Mouse (Mus musculus): ENCODE measurements around the gene Kank2. TPM values are rescaled to one million over a fixed set of nuclear protein-coding genes. Genes with fewer than 3 reads are reported as not detected.

Gene Kank2
- polyA plus RNA-seq, 1 experiment = 62.3 TPM

- TF ChIP-seq EP300 (IDR thresholded peaks at IDR 0.05; ENCODE audit: insufficient read depth, low read depth, low read length) = no peak
- no peak for TF ChIP-seq POLR2A (IDR thresholded peaks at IDR 0.05; ENCODE audit: insufficient read depth, low read length)
- TF ChIP-seq CTCF (IDR thresholded peaks at IDR 0.05; ENCODE audit: low read depth, low read length) = no peak
- peaks cover 25% of the 10 kb centered on the region for H3K36me3 ChIP-seq (ENCODE audit: control insufficient read depth, insufficient read depth, low read length, poor library complexity, severe bottlenecking)
- H3K9me3 ChIP-seq (replicated peaks; ENCODE audit: control insufficient read depth, insufficient read depth, low read length, poor library complexity, severe bottlenecking) = no peaks in the 10 kb centered on the region
- H3K4me3 ChIP-seq (ENCODE audit: low read depth, low read length) = no peak overlapping the region
- H3K4me1 ChIP-seq (ENCODE audit: control insufficient read depth, insufficient read depth, low read length) = peaks cover 3% of the 10 kb centered on the region
- no peak overlapping the region for H3K27ac ChIP-seq (ENCODE audit: insufficient read depth, low read length)
- no peaks in the 10 kb centered on the region for H3K27me3 ChIP-seq (ENCODE audit: control insufficient read depth, insufficient read depth, low read length, poor library complexity, severe bottlenecking)
- no peak overlapping the region for H3K9ac ChIP-seq (ENCODE audit: low read depth, poor library complexity, severe bottlenecking)
These were observed 46.2 kb downstream of the Kank2 start for GRCm38 (mm10) chr9:21752252-21752792.

GRCm38 (mm10) chr9:21751347-21751746 is 47.2 kb downstream of the Kank2 start:
- Histone ChIP-seq H3K4me3 (ENCODE audit: low read depth, low read length) (no peak overlapping the region), H3K9ac (ENCODE audit: low read depth, poor library complexity, severe bottlenecking) (no peak overlapping the region), H3K4me1 (ENCODE audit: control insufficient read depth, insufficient read depth, low read length) (peaks cover 3% of the 10 kb centered on the region), H3K9me3 (replicated peaks; ENCODE audit: control insufficient read depth, insufficient read depth, low read length, poor library complexity, severe bottlenecking) (no peaks in the 10 kb centered on the region), H3K36me3 (ENCODE audit: control insufficient read depth, insufficient read depth, low read length, poor library complexity, severe bottlenecking) (peaks cover 35% of the 10 kb centered on the region), H3K27me3 (ENCODE audit: control insufficient read depth, insufficient read depth, low read length, poor library complexity, severe bottlenecking) (no peaks in the 10 kb centered on the region), H3K27ac (ENCODE audit: insufficient read depth, low read length) (no peak overlapping the region)
- TF ChIP-seq EP300 (IDR thresholded peaks at IDR 0.05; ENCODE audit: insufficient read depth, low read depth, low read length) (no peak), CTCF (IDR thresholded peaks at IDR 0.05; ENCODE audit: low read depth, low read length) (no peak), POLR2A (IDR thresholded peaks at IDR 0.05; ENCODE audit: insufficient read depth, low read length) (no peak)

GRCm38 (mm10) chr9:21750370-21750769 is 48.2 kb downstream of the Kank2 start:
- no peak for TF ChIP-seq EP300 (IDR thresholded peaks at IDR 0.05; ENCODE audit: insufficient read depth, low read depth, low read length)
- TF ChIP-seq CTCF (IDR thresholded peaks at IDR 0.05; ENCODE audit: low read depth, low read length) = no peak
- no peak for TF ChIP-seq POLR2A (IDR thresholded peaks at IDR 0.05; ENCODE audit: insufficient read depth, low read length)
- Histone ChIP-seq H3K27ac (ENCODE audit: insufficient read depth, low read length) (no peak overlapping the region), H3K4me3 (ENCODE audit: low read depth, low read length) (no peak overlapping the region), H3K36me3 (ENCODE audit: control insufficient read depth, insufficient read depth, low read length, poor library complexity, severe bottlenecking) (peaks cover 41% of the 10 kb centered on the region), H3K9ac (ENCODE audit: low read depth, poor library complexity, severe bottlenecking) (no peak overlapping the region), H3K4me1 (ENCODE audit: control insufficient read depth, insufficient read depth, low read length) (peaks cover 3% of the 10 kb centered on the region), H3K9me3 (replicated peaks; ENCODE audit: control insufficient read depth, insufficient read depth, low read length, poor library complexity, severe bottlenecking) (no peaks in the 10 kb centered on the region), H3K27me3 (ENCODE audit: control insufficient read depth, insufficient read depth, low read length, poor library complexity, severe bottlenecking) (no peaks in the 10 kb centered on the region)

- peaks cover 3% of the 10 kb centered on the region for H3K4me1 ChIP-seq (ENCODE audit: control insufficient read depth, insufficient read depth, low read length)
- no peak overlapping the region for H3K4me3 ChIP-seq (ENCODE audit: low read depth, low read length)
- no peaks in the 10 kb centered on the region for H3K27me3 ChIP-seq (ENCODE audit: control insufficient read depth, insufficient read depth, low read length, poor library complexity, severe bottlenecking)
- peaks cover 49% of the 10 kb centered on the region for H3K36me3 ChIP-seq (ENCODE audit: control insufficient read depth, insufficient read depth, low read length, poor library complexity, severe bottlenecking)
- H3K9ac ChIP-seq (ENCODE audit: low read depth, poor library complexity, severe bottlenecking) = no peak overlapping the region
- no peaks in the 10 kb centered on the region for H3K9me3 ChIP-seq (replicated peaks; ENCODE audit: control insufficient read depth, insufficient read depth, low read length, poor library complexity, severe bottlenecking)
- H3K27ac ChIP-seq (ENCODE audit: insufficient read depth, low read length) = no peak overlapping the region
- TF ChIP-seq POLR2A (IDR thresholded peaks at IDR 0.05; ENCODE audit: insufficient read depth, low read length) (no peak), CTCF (IDR thresholded peaks at IDR 0.05; ENCODE audit: low read depth, low read length) (no peak), EP300 (IDR thresholded peaks at IDR 0.05; ENCODE audit: insufficient read depth, low read depth, low read length) (no peak)
These were observed 49.0 kb downstream of the Kank2 start for GRCm38 (mm10) chr9:21749382-21750118.

- Histone ChIP-seq H3K36me3 (ENCODE audit: control insufficient read depth, insufficient read depth, low read length, poor library complexity, severe bottlenecking) (peaks cover 60% of the 10 kb centered on the region), H3K4me1 (ENCODE audit: control insufficient read depth, insufficient read depth, low read length) (peaks cover 3% of the 10 kb centered on the region), H3K4me3 (ENCODE audit: low read depth, low read length) (no peak overlapping the region), H3K27ac (ENCODE audit: insufficient read depth, low read length) (no peak overlapping the region), H3K27me3 (ENCODE audit: control insufficient read depth, insufficient read depth, low read length, poor library complexity, severe bottlenecking) (no peaks in the 10 kb centered on the region), H3K9me3 (replicated peaks; ENCODE audit: control insufficient read depth, insufficient read depth, low read length, poor library complexity, severe bottlenecking) (no peaks in the 10 kb centered on the region), H3K9ac (ENCODE audit: low read depth, poor library complexity, severe bottlenecking) (no peak overlapping the region)
- TF ChIP-seq POLR2A (IDR thresholded peaks at IDR 0.05; ENCODE audit: insufficient read depth, low read length) = no peak
- no peak for TF ChIP-seq EP300 (IDR thresholded peaks at IDR 0.05; ENCODE audit: insufficient read depth, low read depth, low read length)
- no peak for TF ChIP-seq CTCF (IDR thresholded peaks at IDR 0.05; ENCODE audit: low read depth, low read length)
These were observed 50.1 kb downstream of the Kank2 start for GRCm38 (mm10) chr9:21748491-21748890.

- H3K4me3 ChIP-seq (ENCODE audit: low read depth, low read length) = no peak overlapping the region
- no peaks in the 10 kb centered on the region for H3K27me3 ChIP-seq (ENCODE audit: control insufficient read depth, insufficient read depth, low read length, poor library complexity, severe bottlenecking)
- H3K9ac ChIP-seq (ENCODE audit: low read depth, poor library complexity, severe bottlenecking) = no peak overlapping the region
- peaks cover 3% of the 10 kb centered on the region for H3K4me1 ChIP-seq (ENCODE audit: control insufficient read depth, insufficient read depth, low read length)
- peaks cover 60% of the 10 kb centered on the region for H3K36me3 ChIP-seq (ENCODE audit: control insufficient read depth, insufficient read depth, low read length, poor library complexity, severe bottlenecking)
- H3K9me3 ChIP-seq (replicated peaks; ENCODE audit: control insufficient read depth, insufficient read depth, low read length, poor library complexity, severe bottlenecking) = no peaks in the 10 kb centered on the region
- H3K27ac ChIP-seq (ENCODE audit: insufficient read depth, low read length) = no peak overlapping the region
- no peak for TF ChIP-seq EP300 (IDR thresholded peaks at IDR 0.05; ENCODE audit: insufficient read depth, low read depth, low read length)
- no peak for TF ChIP-seq POLR2A (IDR thresholded peaks at IDR 0.05; ENCODE audit: insufficient read depth, low read length)
- no peak for TF ChIP-seq CTCF (IDR thresholded peaks at IDR 0.05; ENCODE audit: low read depth, low read length)
These were observed 50.5 kb downstream of the Kank2 start for GRCm38 (mm10) chr9:21748033-21748432.

All from ES-Bruce4 (cell line).